Mouse (Mus musculus) embryonic facial prominence, embryonic 10.5 days (tissue): Measurements from ENCODE around the gene Pfpl. TPM values are rescaled to one million over a fixed set of nuclear protein-coding genes. Genes with fewer than 3 reads are reported as not detected.

Source experiments
- DNase-seq: peaks from one replicate; pipeline ENCODE4 v3.0.0-alpha.2; 2017; ENCODE audit warnings: low spot score
- H3K27ac ChIP-seq: fragments of 300-500 bp; sonication (generic); replicated peaks from 2 replicates; pipeline ENCODE4 v1.5.1; 2016; ENCODE audit warnings: mild to moderate bottlenecking
- H3K27me3 ChIP-seq: fragments of 300-500 bp; sonication (generic); replicated peaks from 2 replicates; pipeline ENCODE4 v1.6.1; 2016; ENCODE audit warnings: low read depth, mild to moderate bottlenecking; ENCODE audit not compliant: poor library complexity, severe bottlenecking
- H3K36me3 ChIP-seq: fragments of 300-500 bp; sonication (generic); replicated peaks from 2 replicates; pipeline ENCODE4 v1.6.1; 2016; ENCODE audit warnings: mild to moderate bottlenecking, moderate library complexity
- H3K4me1 ChIP-seq: fragments of 300-500 bp; sonication (generic); 2 replicates; pipeline ENCODE4 v1.6.1; 2016
- H3K4me3 ChIP-seq: fragments of 300-500 bp; sonication (generic); 2 replicates; pipeline ENCODE4 v1.5.1; 2016; ENCODE audit warnings: mild to moderate bottlenecking, moderate library complexity
- H3K9me3 ChIP-seq: fragments of 300-500 bp; sonication (generic); 2 replicates; pipeline ENCODE4 v1.6.1; 2016; ENCODE audit warnings: mild to moderate bottlenecking
- WGBS: fragments of 180-500 bp; shearing (Covaris S2); methylation state at CpG from one replicate; pipeline ENCODE4 v1.1.7; 2016; 5-methylcytosine and 5-hydroxymethylcytosine counted together
- polyA plus RNA-seq: library from polyadenylated mRNA; unstranded; fragments of >200 nt; fragmentation: Nextera tagmentation; extraction: Ambion mirVana; gene quantifications from 2 replicates; pipeline ENCODE4 v1.2.1, GENCODE M21; 2016

The Pfpl gene
- polyA plus RNA-seq, 1 experiment from 2014 or later = not detected

DNA sequence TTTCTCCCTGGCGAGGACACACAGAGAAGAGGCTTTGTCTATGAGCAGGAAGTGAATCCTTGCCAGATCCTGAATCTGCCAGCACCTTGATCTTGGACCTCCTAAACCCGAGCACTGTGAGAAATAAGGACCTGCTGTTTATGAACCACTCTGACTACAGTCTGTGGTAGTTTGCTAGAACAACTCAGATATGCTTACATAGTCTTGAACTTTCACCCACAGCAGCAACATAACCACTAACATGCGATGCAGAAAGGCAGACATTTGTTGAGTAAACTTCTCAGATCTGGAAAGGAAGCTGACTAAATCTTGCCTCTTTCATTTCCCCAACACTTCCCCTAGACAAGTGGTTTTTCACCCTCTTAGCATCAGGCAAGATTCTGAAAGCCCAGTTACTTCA, 44.2 kb downstream of the Pfpl start:
- WGBS = 76% methylated on average over 3 of the region's 3 CpGs
- DNase-seq = no peak
- Histone ChIP-seq H3K4me1 (no peaks in the 10 kb centered on the region; the same call in 1 of the 2 replicates), H3K36me3 (peaks cover 82% of the 10 kb centered on the region), H3K27ac (no peak overlapping the region), H3K9me3 (no peaks in the 10 kb centered on the region), H3K4me3 (no peak overlapping the region), H3K27me3 (no peaks in the 10 kb centered on the region)

DNA sequence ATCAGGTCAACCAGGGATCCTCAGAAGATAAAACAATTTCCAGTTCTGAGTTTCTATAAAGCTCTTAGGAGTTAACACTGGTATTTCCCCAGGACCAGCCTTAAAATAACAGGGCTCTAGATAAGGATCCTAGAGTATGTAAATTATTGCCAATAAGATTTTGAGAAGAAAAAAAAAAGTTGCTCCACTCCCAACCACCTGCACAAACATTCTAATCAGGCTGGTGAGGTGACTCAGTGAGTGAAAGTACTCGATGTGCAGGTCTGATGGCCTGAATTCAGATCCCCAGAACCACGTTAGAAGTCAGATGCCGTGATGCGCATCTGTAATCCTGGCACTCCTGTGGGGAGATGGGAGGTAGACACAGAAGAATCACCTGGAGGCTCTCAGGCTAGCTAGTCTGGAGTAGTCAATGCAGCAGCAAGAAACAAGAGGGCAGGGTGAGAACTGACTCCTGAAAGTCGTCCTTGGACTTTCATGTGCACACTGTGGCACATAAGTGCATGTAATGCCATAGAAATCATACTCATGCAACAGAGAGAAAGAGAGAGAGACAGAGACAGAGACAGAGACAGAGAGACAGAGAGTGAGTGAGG, 44.8 kb downstream of the Pfpl start:
- no peaks in the 10 kb centered on the region for H3K27me3 ChIP-seq
- no peaks in the 10 kb centered on the region for H3K9me3 ChIP-seq
- peaks cover 83% of the 10 kb centered on the region for H3K36me3 ChIP-seq
- H3K4me3 ChIP-seq = no peak overlapping the region
- 89% methylated on average over 5 of the region's 5 CpGs for WGBS
- H3K27ac ChIP-seq = no peak overlapping the region; the same call in 1 of the 2 replicates
- H3K4me1 ChIP-seq = no peaks in the 10 kb centered on the region; the same call in 1 of the 2 replicates
- no peak for DNase-seq

DNA sequence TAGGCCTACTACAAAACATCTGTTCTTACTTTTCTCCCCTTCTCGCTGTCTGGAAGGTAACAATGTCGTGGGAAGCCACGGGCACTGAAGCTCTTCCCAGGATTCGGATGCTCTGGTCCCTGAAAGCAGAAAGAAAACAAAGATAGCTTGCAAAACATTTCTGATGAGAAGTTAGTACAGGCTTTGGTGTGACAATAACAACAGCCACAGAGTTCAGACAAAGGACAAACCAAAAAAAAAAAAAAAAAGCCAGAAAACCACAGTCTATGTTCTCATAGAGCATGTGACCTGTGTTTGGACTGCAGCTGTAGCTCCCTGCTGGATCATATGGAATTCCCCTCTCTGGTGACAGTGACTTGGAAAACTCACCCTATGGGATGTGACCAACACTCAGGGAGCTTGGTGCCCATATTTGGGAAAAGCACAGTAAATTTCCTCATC, 45.5 kb downstream of the Pfpl start:
- no peaks in the 10 kb centered on the region for H3K27me3 ChIP-seq
- H3K27ac ChIP-seq = no peak overlapping the region
- DNase-seq = no peak
- peaks cover 83% of the 10 kb centered on the region for H3K36me3 ChIP-seq
- no peaks in the 10 kb centered on the region; the same call in 1 of the 2 replicates for H3K4me1 ChIP-seq
- WGBS = 62% methylated on average over 4 of the region's 4 CpGs
- H3K4me3 ChIP-seq = no peak overlapping the region
- H3K9me3 ChIP-seq = no peaks in the 10 kb centered on the region

DNA sequence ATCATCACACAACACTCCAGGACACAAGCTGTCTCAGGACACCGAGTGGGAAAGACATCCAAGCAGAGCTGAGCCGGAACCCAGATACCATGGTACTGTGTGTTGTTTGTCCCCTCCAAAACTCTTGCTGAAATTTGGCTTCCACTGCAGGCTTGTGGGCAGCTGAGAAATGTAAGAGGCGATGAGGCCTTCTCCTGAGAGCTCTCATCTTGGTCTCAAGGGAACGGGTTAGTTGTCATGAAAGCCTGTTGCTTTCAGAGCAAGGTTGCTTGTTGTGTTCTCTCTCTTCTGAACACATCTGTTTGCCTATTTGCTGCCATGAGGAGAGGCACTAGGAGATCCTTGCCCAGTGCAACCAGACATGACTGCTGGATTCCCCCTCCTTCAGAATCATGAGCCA, 46.2 kb downstream of the Pfpl start:
- H3K36me3 ChIP-seq = peaks cover 83% of the 10 kb centered on the region
- no peaks in the 10 kb centered on the region for H3K9me3 ChIP-seq
- no peaks in the 10 kb centered on the region for H3K27me3 ChIP-seq
- H3K4me1 ChIP-seq = no peaks in the 10 kb centered on the region; the same call in 1 of the 2 replicates
- DNase-seq = no peak
- H3K4me3 ChIP-seq = no peak overlapping the region
- WGBS = 97% methylated on average over 4 of the region's 4 CpGs
- no peak overlapping the region for H3K27ac ChIP-seq

DNA sequence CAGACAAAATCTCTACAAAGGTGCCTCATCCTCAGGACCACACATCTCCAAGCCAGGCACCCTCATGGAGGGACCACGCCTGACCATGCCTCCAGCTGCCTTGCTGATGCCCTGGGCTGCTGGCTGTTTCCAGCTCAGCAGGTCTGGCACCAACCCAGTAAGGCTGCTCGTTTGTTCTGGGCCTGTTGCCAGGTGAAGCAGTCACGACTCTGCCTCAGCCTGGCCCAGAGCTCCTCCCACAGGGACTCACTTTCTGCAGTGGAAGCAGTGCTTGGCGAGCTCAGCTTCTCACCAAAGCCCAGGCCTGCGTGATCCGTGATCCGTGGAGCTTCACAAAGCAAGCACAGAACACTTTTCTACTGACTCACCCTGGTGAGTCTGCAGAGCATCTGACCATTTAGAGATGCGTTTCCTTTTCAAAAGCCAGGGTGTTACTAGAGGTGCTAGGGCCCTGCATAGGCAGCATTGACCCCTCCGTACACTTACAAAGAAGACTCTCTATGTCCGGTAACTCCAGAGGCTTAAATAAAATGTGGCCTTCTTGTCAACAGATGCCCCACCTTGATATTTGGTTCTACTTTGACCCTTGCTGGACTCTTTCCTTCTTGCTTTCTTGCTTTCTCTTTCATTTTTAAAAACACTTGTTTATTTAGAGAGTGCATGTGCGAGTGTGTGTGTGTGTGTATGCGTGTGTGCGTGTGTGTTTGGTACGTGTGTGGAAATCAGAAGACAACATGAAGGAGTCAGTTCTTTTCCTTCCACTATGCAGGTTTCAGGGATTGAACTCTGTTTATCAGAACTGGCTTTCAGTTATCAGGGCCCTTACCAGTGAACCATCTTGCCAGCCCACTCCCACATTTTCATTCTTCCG, 47.9 kb downstream of the Pfpl start:
- WGBS = 89% methylated on average over 15 of the region's 15 CpGs
- Histone ChIP-seq H3K27me3 (no peaks in the 10 kb centered on the region), H3K36me3 (peaks cover 88% of the 10 kb centered on the region), H3K4me1 (no peaks in the 10 kb centered on the region; the same call in 1 of the 2 replicates), H3K9me3 (no peaks in the 10 kb centered on the region), H3K4me3 (no peak overlapping the region), H3K27ac (no peak overlapping the region)
- DNase-seq = no peak

DNA sequence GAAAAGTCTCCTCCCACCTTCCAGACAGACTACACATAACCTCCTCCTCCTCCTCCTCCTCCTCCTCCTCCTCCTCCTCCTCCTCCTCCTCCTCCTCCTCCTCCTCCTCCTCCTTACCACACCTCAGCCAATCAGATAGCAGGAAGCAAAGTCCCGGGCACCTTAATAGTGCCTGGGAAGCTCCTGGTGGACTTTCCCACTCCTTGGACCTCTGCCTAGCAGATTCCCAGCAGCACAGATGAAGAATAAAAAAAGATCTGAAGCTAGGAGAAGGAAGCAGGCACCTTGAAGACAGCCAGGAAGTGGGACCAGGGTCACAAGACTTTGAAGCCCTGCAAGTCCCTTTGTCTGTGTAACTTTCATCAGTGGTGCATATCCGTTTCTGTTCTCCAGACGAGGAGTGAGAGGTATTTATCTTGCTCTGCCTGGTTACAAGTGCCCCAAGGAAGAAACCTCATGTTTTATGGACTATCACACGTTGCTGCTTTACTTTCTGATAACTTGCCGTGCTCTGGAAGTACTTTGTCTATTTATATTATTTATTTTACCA, 49.1 kb downstream of the Pfpl start:
- 79% methylated on average over 5 of the region's 5 CpGs for WGBS
- peaks cover 91% of the 10 kb centered on the region for H3K36me3 ChIP-seq
- DNase-seq = no peak

DNA sequence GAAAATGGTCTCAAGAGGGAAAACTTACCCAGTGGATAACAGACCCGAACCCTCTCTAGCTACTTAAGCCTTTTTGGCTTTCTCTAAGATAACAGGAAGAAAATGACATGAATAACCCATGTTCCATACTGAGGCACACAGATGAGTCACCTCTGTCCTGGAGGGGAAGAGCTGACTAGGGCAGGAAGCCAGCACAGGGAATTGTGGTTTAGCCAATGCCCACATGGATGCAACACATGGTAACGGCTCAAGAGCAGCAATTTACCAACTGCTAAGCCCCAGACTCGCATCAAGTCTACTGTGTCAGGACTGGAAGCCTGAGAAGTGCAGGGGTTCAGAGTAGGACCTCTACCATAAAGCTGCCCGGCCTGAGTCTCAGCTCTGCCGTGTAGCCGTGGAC, 50.7 kb downstream of the Pfpl start:
- Histone ChIP-seq H3K36me3 (peaks cover 92% of the 10 kb centered on the region), H3K27me3 (no peaks in the 10 kb centered on the region), H3K4me1 (no peaks in the 10 kb centered on the region), H3K9me3 (no peaks in the 10 kb centered on the region), H3K4me3 (no peak overlapping the region), H3K27ac (no peak overlapping the region)
- WGBS = 92% methylated on average over 6 of the region's 6 CpGs
- no peak for DNase-seq

More for the DNA sequence above, 49.1 kb downstream of the Pfpl start:
- no peak overlapping the region for H3K27ac ChIP-seq
- H3K9me3 ChIP-seq = no peaks in the 10 kb centered on the region
- H3K27me3 ChIP-seq = no peaks in the 10 kb centered on the region
- no peaks in the 10 kb centered on the region; the same call in 1 of the 2 replicates for H3K4me1 ChIP-seq
- no peak overlapping the region for H3K4me3 ChIP-seq

Other genes starting within 250 kb of the Pfpl start
- not detected in 2 replicates for gene Olfr1431, start 227.3 kb upstream of the Pfpl start, polyA plus RNA-seq
- gene Olfr1432, start 195.3 kb upstream of the Pfpl start, polyA plus RNA-seq = not detected in 2 replicates
- not detected in 2 replicates for gene Olfr262, start 186.2 kb upstream of the Pfpl start, polyA plus RNA-seq
- gene Olfr235, start 166.9 kb upstream of the Pfpl start, polyA plus RNA-seq = not detected in 2 replicates
- gene Olfr1434, start 148.1 kb upstream of the Pfpl start, polyA plus RNA-seq = not detected in 2 replicates
- gene Olfr1436, start 128.8 kb upstream of the Pfpl start, polyA plus RNA-seq = not detected in 2 replicates
- not detected in 2 replicates for gene Olfr1437, start 102.8 kb upstream of the Pfpl start, polyA plus RNA-seq
- gene Olfr1438-ps1, start 92.0 kb upstream of the Pfpl start, polyA plus RNA-seq = not detected in 2 replicates
- not detected in 2 replicates for gene Olfr1440, start 40.6 kb upstream of the Pfpl start, polyA plus RNA-seq
- not detected in 2 replicates for gene Olfr1441, start 10.5 kb upstream of the Pfpl start, polyA plus RNA-seq
- gene Mpeg1, start 32.9 kb downstream of the Pfpl start, polyA plus RNA-seq = 0.08 and 0.17 TPM in 2 replicates
- gene Dtx4, start 73.5 kb downstream of the Pfpl start, polyA plus RNA-seq = 12.1 and 19.8 TPM in 2 replicates
- gene Fam111a, start 117.8 kb downstream of the Pfpl start, polyA plus RNA-seq = 19.3 and 21.4 TPM in 2 replicates
- not detected in 2 replicates for gene Gm4952, start 172.1 kb downstream of the Pfpl start, polyA plus RNA-seq
- not detected in 2 replicates for gene Glyat, start 205.4 kb downstream of the Pfpl start, polyA plus RNA-seq
- not detected in 2 replicates for gene Olfr1442, start 242.5 kb downstream of the Pfpl start, polyA plus RNA-seq